Mouse (Mus musculus) cortical plate, adult 2 months (tissue): ENCODE results near the gene Phc2.

Source experiments
- CTCF ChIP-seq: fragments of 200-500 bp; IDR thresholded peaks from 2 replicates; pipeline ENCODE4 v1.5.1; 2011; ENCODE audit warnings: mild to moderate bottlenecking, control low read depth, low read length; ENCODE audit not compliant: insufficient read depth; ENCODE audit errors: extremely low read depth
- POLR2A ChIP-seq: fragments of 200-500 bp; IDR thresholded peaks from 2 replicates; pipeline ENCODE4 v1.6.1; 2011; ENCODE audit warnings: mild to moderate bottlenecking, low read length, control low read depth; ENCODE audit not compliant: insufficient read depth; ENCODE audit errors: extremely low read depth

DNA sequence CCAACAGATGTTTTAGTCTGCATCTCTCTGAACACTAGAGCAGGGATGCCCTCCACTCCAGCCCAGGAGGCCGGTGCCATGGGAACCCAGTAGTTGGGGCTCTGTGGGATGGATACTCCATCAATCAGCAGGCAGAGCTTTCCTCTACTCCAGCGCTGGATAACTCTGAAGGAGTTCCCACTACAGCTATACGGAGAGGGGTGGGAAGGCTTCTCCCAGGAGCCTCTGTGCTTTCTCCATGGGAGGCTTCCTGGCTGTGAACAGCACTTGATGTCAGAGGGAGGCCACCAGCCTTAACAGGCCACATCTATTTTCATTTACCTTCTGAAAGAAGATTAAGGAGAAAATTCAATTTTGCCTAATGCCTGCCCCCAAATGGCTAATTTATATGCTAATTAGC lies 29.2 kb downstream of the Phc2 start:
- no peak for TF ChIP-seq CTCF
- no peak for TF ChIP-seq POLR2A
